Mouse (Mus musculus) c-Kit-positive CD71-negative TER-119-negative erythroid progenitor cells, embryonic 14.5 days (primary cell): ENCODE measurements at regions not wholly inside any gene's neighbourhood (a gene's known extent, or its start where the extent isn't known, plus 50 kb on each side); places are given as distances from the start of the nearest gene placed in this dataset.
A peak's percentile ranks its signal among the peaks of the same experiment; 100 is the strongest.
"Not testable (repeated sequence)": the region's sequence is repeated elsewhere in the genome, so short reads cannot be mapped to it uniquely, and the experiment has no call there.

ENCODE experiments used
- DNase-seq: peaks from one replicate; pipeline ENCODE4 v3.0.0-alpha.2; 2013; ENCODE audit warnings: low read depth

DNA sequence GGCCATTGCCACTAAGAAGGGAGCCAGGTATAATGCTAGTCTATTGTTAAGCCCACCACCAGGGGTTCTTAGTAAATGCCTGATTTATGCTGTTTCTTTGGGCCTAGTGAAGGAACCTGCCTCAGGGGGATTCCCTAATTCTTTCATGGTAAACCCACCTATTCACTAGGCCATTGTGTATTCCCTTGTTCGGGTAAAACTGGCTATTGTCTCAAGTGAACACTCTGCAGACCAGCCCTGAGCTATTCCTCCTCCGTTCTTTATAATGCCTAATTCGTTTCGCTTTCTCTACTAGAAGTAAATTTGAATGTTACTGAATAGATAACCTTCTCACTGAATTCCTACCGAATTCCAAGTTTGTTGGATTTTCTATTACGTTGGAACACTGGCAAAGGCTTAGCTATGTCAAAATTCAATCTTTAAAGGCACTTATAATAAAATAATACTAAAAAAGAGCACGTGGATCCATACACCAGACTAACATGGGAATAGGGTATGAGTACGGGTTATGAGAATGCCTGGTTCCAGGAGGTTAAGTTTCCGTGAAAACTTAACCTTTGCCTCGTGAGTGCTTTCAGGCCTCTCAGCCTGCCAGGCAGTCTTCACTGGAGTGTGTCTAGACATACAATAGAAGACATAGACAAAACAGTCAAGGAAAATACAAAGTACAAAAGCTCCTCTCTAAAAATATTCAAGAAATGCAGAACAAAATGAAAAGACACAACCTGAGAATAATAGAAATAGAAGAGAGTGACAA lies 536.8 kb upstream of the Cntn5 start:
- DNase-seq, result not testable (repeated sequence)

DNA sequence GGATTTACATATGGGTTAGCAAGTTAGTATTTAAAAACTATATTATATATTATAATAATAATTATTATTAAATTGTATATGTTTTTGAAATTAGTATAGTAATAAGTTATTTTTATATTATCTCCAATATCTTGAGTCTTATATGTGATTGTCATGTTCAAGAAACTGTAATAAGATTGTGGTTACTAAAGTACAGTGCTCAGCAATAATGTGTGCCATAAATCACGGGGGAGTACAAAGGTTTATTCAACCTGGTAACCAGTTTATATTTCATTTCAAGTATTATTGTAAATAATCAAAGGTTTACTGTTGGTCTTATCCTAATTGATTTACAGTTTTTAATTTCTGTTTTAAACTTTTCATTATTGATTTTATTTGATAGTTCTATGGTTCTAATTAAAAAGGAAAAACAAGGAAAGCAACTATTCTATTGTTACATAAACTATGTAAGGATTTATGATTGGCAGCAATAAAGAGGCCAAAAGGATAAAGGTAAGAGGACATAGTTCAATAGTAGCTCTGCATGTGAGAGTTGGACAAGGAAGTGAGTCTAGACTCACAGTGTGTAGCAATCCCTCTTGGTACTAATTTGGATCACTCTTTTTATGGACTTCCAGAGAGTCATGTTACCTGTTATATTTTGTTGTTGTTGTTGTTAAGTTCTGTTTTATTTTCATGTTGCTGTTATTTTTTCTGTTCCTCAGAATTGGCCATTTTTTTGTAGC lies 532.0 kb upstream of the Cntn5 start:
- DNase-seq, result no peak

DNA sequence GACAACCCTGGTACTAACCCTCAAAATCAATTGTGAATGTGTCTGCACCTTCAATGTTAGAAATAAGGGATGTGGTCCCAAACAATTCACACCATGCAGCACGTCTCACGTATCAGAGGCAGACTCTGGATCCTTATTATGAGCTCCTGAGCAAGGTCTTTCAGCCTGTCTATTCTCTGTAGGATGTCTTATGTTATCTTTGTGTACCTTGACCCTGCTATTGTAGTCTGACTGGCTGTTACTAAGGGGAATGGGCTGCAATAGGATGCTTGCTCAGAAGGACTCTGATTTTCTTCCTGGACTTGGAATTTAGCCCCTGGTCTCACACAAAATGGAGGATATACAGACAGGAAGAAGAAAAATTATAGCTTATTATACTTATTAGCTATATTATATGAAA lies 531.4 kb upstream of the Cntn5 start:
- no peak for DNase-seq

DNA sequence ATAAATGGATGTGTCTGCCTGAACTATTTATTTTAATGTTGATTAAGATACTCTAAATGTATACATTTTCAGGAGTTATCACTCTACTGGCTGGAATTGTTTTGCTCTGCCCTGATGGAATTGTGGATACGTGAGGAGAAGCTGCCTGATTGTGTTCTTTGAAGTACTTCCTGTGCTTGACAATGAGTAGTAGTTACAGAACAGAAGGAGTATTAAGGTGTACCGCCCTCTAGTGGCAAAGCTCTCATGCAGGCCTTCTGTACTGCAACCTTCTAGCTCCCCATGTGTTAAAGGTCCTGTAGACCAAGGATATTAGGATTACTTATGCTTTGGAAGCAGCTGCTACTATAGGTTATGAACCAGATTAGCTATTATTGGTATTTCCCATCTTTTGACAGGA lies 530.4 kb upstream of the Cntn5 start:
- DNase-seq, result peak; percentile 4

DNA sequence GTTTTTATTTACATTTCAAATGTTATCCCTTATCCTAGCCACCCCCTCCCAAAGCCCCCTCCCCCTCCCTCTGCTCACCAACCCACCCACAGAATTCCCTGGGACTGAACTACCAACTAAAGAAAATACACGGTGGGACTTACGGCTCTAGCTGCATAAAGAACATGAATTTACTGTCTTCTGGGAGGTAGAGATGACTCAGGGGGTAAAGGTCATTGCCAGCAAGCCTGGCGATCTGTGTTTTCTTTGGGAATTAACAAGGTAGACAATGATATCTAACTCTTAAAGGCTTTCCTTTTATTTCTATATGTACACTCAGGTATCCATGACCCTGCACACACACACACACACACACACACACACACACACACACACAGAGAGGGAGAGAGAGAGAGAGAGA lies 521.9 kb upstream of the Cntn5 start:
- DNase-seq, result no peak

DNA sequence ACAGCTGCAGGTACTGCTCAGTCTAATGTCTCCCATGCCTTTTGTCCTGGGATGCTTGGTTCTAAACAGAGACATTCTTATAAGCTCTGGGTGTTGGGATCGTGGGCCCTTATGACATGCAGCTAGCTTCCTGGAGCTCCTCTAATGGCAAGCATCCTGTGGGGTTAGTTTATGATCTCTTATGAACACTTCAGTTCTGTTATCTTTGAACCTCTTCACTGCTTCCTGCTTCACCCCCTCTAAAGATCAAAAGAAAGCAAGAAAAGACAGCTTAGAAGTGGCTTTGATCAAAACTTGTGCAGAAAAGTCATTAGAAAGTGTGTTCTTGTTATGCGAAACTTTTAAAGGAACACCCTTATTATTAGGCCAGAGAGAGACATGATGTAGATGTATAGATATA lies 492.3 kb upstream of the Cntn5 start:
- no peak for DNase-seq

DNA sequence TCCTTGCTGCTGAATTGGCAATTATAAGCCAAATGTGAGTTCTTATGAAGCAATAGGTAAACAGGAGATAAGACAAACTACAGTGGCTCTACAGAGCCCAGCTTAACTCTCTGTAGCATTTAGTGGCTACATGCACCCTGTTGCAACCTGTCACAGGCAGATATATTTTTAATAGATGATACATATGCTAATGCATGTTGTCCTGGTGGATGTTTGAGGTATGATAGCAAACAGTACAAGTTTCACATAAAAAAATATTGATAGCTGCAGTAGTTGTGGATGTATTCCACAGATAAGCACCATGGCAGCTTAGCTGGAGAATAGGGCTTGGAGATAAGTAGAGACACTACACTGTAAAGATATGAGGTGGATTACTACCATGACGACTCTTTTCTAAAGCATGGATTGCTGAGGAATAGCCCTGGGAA lies 477.1 kb upstream of the Cntn5 start:
- no peak for DNase-seq

DNA sequence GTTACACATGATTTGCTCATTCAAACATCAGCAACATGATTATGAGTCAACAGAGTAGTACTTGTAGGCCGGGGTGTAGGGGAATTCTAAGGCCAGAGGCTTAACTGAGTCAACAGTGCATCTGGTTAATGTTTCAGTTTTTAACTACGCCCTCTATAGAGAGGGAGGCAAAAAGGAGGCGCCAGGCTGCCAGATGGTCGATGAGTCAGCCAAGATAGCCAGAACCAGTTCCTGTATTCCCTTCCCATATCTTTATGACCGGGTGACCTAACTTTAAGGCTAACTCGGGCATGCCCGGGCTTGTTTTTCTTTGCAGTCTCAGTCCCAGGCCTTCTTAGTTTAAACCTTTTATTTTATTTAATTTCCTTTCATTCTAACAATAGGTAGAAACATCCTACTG lies 476.0 kb upstream of the Cntn5 start:
- DNase-seq, result no peak

DNA sequence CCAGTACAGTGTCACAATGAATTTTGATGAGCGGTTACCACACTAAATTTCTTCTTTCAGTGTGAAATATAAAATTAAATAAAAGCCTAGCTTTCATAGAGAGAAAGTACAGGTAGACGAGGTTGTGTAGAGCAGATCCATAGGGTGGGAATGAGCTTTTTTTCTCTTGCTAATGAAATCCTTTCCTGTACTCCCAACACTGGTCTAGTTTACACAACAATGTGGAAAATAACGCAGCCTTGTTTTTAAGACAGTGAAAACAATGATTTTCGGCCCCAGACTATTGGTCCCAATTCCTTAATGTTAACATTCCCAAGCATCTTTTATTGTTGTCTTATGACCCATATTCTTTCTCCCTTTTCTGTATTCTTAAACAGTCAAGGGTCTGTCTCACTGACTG lies 473.5 kb upstream of the Cntn5 start:
- DNase-seq, result no peak

DNA sequence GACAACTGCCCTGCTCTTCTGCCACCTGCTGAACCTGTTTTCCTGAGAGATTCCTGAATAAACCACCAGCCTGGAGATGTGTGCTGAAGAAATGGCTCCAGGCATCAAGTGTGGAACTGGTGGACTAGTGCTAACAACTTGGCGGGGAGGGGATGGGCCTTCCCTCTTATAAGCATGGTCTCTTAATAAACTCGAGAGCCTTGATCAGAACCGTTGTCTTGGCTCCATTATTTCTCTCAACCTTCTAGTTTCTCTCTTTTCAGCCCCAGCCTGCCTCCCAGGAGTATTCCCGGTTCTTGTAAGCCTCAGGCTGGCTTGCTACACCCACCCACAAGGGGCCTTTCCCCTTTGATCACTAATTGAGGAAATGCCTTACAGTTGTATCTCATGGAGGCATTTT lies 473.0 kb upstream of the Cntn5 start:
- DNase-seq, result no peak

DNA sequence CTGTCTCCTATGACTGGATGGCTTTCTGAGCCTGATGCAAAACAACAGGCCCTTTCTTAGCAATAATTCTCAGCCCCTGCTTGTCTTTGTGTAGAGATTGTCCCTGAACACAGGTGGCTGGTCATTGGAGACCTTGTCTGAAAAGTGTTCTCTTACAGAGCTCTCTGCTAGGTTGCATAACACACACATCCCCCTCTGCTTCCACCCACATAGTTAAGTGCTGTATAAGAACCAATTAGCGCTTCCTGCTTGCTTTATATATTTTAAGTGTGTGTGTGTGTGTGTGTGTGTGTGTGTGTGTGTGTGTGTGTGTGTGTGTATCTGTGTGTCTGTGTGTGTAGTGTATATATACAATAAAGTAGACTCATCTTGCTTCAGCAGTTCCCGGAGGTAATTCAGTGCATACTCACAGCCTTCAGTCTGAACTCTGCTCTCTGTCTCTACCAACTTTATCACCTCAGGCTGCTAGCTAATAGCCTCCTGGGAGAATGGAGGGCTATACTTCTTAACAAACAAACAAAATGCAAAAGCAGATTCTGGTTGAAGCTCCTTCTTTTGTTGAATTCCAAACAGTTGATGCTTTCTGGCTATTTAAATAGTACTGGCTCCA lies 468.8 kb upstream of the Cntn5 start:
- DNase-seq, result no peak

DNA sequence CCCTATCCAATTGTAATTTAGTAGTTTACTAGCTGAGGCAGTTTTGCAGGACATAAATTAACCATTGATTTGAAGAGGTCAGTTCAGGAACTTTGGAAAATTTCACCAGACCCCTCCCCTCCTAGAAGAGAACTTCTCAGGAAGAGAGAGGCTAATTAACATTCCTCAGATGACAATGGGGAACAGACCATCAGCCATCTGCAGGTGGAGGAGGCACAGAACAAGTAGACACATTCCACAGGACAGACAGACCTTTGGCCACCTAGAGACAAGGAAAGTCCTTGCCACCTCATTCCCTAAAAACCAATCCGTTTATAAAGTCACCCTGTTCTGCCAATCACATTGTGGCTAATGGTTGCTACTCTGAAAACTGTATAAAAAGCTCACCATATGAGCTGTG lies 463.5 kb upstream of the Cntn5 start:
- no peak for DNase-seq

DNA sequence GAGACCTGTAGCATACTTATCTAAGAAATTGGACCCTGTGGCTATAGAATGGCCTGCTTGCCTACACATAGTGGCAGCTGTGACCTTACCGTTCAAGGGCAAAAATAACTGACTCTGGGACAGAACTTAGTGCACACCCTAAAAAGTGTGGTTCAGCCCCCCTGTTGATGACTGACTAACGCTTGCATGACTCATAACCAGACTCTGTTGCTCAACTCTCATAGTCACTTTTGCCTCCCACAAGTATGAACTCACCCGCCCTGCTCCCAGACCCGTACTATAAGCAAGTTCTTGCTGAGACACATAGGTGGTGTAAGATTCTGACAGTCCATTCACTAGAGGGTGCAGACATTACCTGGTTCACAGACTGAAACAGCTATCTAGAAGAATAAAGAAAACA lies 424.3 kb upstream of the Cntn5 start:
- no peak for DNase-seq

DNA sequence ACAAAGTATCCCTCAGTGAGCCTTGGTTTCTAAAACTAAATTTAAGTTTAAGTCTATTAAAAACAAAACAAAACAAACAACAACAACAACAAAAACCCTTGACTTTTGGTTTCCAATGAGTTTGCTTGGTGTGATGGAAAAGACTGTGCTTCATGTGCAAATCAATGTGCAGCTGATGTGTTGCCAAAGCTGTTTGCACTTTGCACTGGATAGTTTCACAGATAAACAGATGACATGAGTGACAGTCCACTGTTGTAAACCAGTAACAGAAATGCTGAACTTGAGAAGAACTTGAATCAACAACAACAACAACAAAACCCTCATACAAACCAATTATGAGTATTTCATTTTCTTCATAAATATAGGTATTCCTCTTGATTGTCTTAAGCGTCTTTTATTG lies 412.6 kb upstream of the Cntn5 start:
- no peak for DNase-seq

DNA sequence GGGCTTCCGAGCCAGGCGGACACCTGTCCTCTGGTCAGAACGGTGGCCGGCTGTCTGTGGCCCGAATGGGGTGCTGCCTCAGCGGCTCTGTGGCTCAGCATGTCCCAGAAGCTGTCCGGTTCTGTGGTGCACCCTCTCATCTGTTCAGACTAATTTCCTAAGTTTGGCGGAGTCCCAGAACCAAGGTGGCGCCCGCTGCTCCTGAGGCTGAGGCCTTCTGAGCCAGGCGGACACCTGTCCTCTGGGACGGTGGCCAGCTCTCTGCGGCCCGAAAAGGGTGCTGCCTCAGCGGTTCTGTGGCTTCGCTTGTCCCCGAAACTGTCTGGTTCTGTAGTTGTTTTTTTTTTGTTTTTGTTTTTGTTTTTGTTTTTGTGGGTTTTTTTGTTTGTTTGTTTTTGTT lies 392.5 kb upstream of the Cntn5 start:
- not testable (repeated sequence) for DNase-seq

DNA sequence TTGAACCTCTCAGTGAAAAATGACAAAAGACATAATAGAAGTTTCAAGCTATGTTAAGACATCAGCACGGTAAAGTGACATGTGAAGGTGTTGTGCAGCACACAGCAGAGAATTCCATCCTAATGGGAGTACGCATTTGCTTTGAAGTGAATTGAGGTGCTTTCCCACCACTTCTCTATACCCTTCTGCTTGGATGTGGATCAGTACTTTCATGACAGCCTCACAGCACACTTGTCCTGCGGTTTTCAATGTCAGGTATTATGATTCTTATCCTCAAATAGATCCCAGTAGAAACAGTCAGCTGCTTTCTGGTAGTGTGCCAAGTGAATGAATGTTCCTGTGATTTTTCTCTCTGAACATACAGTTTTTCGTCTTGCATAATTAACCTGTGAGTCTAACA lies 380.6 kb upstream of the Cntn5 start:
- DNase-seq, result no peak

DNA sequence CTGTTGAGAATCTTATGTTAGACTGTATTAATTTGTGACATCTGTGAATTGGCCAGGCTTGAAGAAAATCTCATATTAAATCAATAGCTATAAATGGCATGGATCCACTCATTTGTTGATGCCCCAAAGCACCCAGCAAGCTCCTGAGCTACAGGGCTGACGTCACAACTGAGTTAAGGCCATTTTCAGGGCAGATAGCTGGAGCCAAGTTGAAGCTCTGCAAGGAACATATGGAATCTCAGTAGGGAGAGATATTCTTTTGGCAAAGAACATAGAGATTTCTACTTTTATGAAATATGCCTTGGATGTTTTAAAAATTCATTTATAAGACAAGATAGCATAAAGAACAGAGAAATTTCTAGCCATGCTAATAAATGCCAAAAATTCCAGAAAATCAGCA lies 380.0 kb upstream of the Cntn5 start:
- no peak for DNase-seq

DNA sequence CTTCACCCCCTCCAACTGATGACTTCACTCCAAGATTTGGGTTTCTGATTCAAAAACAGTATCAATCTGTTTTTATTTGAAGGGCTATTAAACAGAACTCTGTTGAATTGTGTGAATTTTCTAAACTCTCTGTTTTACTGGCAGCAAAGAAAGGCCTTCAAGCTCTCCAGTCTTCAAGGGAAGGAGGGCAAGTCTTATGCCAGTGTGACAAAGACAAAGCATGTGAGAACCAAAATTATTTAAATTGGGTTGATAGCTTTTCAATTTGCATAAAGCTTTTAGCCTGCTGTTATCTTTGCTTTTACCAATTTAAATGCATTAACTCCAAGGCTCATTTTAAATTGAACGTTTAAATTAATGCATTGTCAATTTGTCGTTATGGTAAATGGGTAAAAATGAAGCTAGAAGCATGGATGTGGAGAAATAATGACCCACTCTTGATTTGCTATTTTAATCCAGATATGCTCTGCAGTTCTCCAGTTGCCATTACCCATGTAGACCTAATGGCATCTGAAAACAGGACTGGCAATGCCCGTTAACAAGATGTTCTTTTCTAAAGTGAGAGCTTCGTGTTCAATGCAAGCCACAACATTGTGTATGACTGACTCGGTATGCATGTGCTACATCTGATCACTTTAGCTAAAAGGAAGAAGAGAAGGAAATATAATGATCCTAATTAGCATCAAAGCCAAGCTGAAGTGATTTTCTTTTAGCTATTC lies 375.0 kb upstream of the Cntn5 start:
- no peak for DNase-seq

DNA sequence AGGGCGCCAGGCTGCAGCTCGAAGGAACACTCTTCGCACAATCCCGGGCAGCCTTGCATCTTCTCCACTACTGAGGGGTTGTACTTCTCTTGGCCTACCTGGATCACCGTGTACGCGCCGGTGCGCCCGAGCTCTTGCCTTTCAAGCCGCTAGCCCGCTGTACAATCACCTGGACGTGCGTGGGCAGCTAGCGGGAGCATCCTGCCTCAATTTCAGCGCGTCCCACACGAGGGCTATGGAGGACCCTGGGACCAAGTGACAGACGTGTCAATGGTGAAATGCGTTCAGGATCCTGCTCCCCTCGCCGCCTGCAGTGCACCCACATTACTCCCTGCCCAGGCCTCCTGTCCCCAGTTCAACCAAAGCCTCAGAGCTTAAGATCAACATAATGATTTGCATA lies 373.2 kb upstream of the Cntn5 start:
- no peak for DNase-seq

DNA sequence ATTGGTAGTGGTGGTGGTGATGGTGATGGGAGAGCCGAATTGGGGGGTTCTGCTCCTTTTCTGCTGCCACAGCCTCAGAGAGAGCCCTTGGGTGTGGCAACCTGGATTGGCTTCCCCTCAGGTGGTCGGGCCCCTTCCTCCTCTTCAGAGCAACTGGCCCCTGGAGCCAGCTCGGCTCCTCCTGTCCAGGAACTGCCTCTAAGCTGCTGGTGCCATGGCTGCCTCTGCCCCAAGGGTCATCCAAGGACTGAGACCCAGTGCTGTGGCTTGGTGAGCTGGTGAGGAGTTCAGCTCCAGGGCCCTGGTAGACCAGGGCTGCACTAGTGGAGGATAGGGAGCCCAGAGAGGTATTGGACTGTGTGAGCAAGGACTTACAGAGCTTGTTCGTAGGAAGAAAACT lies 372.4 kb upstream of the Cntn5 start:
- DNase-seq, result no peak

DNA sequence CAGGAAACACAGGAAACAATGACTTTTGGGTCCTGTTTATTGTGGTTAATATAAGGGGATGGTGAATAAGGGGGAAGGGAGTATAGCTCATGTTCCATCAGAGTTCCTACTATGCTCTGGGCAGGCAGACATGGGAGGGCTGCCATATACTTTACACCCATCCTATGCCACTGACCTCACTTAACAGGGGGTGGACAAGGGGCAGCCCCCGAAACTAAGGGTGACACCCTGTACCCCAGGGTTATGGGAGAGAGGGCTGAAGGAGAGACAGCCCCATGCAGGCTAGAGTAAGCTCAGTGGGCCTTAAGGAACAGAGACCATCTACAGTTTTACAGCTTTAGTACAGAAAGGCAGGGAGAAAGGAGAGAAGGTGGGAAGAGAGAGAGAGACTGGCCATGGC lies 352.3 kb upstream of the Cntn5 start:
- DNase-seq, result no peak

DNA sequence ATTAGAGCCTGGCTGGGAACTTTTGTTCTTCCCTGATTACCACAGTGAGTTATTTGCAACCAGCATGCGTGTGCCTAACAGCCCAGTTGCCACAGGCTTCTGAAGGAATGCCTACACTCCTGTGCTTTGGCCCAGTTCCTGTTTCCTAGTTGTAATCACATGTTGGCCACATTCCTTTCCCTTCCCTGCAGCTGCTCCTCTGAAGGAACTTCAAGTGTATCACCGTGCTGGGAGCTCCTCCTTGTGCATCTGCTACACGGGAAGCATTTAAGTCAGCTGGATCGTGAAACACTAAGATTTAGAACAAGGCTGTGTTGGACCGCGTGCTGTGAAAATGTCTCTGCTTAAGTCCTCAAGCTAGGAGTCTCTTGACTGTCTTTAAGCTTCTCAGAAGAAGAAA lies 302.3 kb upstream of the Cntn5 start:
- DNase-seq, result no peak

DNA sequence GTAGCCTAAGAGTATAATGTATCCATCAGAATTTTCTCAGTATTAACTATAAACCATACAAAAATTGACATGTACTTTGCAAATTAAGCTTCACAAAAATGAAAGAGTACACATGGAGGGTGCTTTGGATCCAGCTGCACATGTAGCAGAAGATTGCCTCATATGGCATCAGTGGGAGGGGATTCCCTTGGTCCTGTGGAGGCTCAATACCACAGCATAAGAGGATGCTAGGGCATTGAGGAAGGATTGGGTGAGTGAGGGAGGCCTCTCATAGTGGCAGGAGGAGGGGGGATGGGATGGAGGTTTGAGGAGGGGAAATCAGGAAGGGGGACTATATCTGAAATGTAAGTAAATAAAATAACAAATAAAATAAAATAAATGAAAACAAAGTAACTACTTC lies 301.7 kb upstream of the Cntn5 start:
- no peak for DNase-seq
